Mouse (Mus musculus): ENCODE measurements around the gene Strada.

GRCm38 (mm10) chr11:106157154-106157553 is 44.8 kb downstream of the Strada start:
- TF ChIP-seq CTCF (IDR thresholded peaks at IDR 0.05; ENCODE audit: low read depth, low read length) (no peak), GATA1 (IDR thresholded peaks at IDR 0.05; ENCODE audit: borderline replicate concordance, low read length) (no peak), POLR2AphosphoS5 (IDR thresholded peaks at IDR 0.05; ENCODE audit: insufficient replicate concordance, low read depth, low read length) (no peak)
